Comparison of ENCODE assay signal across 19 mouse cellular contexts in genomic region chr11:32358399-32358798, GRCm38 (mm10). TPM values are rescaled to one million over a fixed set of nuclear protein-coding genes. Genes with fewer than 3 reads are reported as not detected.
DNase-seq lines count a peak whose midpoint lies in the region; ATAC-seq and TF ChIP-seq lines count a peak whose summit lies in the region.
"Had no signal": no experiment of that assay in that cellular context is flagged by ENCODE, and none has a peak within 500 bp of the region (broad histone marks: within the 10 kb centered on the region; RNA-seq: fewer than 3 reads in every experiment).

No protein-coding gene starts in this region.

- 68% methylated on average over 6 of the region's 6 CpGs for WGBS in forebrain, embryonic 16.5 days
- 80% methylated on average over 6 of the region's 6 CpGs for WGBS in forebrain, embryonic 12.5 days
- 53% methylated on average over 6 of the region's 6 CpGs for WGBS in liver, postnatal 0 days (ENCODE audit: insufficient replicate concordance)
- 65% methylated on average over 6 of the region's 6 CpGs for WGBS in liver, embryonic 11.5 days

- H3K4me1 ChIP-seq in forebrain, embryonic 16.5 days (replicated peaks; ENCODE audit: control insufficient read depth, insufficient read depth, low read length), result peaks cover 20% of the 10 kb centered on the region
- peaks cover 16% of the 10 kb centered on the region for H3K4me1 ChIP-seq in forebrain, embryonic 12.5 days
- no peaks in the 10 kb centered on the region for H3K4me1 ChIP-seq in liver, postnatal 0 days (ENCODE audit: insufficient read depth)
- H3K4me1 ChIP-seq in liver, embryonic 11.5 days (replicated peaks; ENCODE audit: control insufficient read depth, insufficient read depth, low read length), result peaks cover 9% of the 10 kb centered on the region; the same call in 1 of the 2 replicates

- DNase-seq in liver, postnatal 0 days, result no peak
- DNase-seq in liver, embryonic 11.5 days (ENCODE audit: low spot score), result no peak
- DNase-seq in 3T3-L1 (ENCODE audit: low read depth, low spot score), result peak; percentile 60
- peak; percentile 61 for DNase-seq in lung, postnatal 36 days
- DNase-seq in left cerebral cortex, postnatal 36 days (ENCODE audit: low spot score in 2 of 2), result no peak
- DNase-seq in frontal cortex, postnatal 36 days (ENCODE audit: low spot score in 2 of 2), result no peak
- DNase-seq: B cell, adult 2 months; cerebellum, adult 9-11 months; kidney, adult 11 months; right cerebral cortex, postnatal 25 days had no signal

- no peak for ATAC-seq in forebrain, embryonic 16.5 days
- ATAC-seq in forebrain, embryonic 12.5 days (ENCODE audit: low FRiP score), result no peak
- ATAC-seq in liver, postnatal 0 days, result peak; percentile 27; the same call in 1 of the 2 replicates
- ATAC-seq in liver, embryonic 11.5 days (replicated peaks; ENCODE audit: low FRiP score), result no peak
- ATAC-seq: liver, embryonic 12.5 days had no signal

- no peak overlapping the region for H3K9ac ChIP-seq in forebrain, embryonic 16.5 days (replicated peaks; ENCODE audit: low read depth, low read length)
- no peak overlapping the region for H3K9ac ChIP-seq in forebrain, embryonic 12.5 days
- no peak overlapping the region for H3K9ac ChIP-seq in liver, postnatal 0 days (replicated peaks)
- no peak overlapping the region for H3K9ac ChIP-seq in liver, embryonic 11.5 days (ENCODE audit: low read depth, low read length)
- H3K9ac ChIP-seq: embryonic facial prominence, embryonic 12.5 days; liver, embryonic 12.5 days; midbrain, embryonic 15.5 days; neural tube, embryonic 15.5 days had no signal

- no peaks in the 10 kb centered on the region for H3K36me3 ChIP-seq in forebrain, embryonic 16.5 days (ENCODE audit: control insufficient read depth, insufficient read depth)
- peaks cover 15% of the 10 kb centered on the region for H3K36me3 ChIP-seq in forebrain, embryonic 12.5 days (replicated peaks)
- H3K36me3 ChIP-seq in liver, postnatal 0 days (replicated peaks; ENCODE audit: insufficient read depth, low read length), result no peaks in the 10 kb centered on the region
- H3K36me3 ChIP-seq in liver, embryonic 11.5 days (ENCODE audit: control insufficient read depth, insufficient read depth, low read length), result no peaks in the 10 kb centered on the region; the same call in 1 of the 2 replicates
- H3K36me3 ChIP-seq: liver, embryonic 12.5 days; midbrain, embryonic 15.5 days; neural tube, embryonic 15.5 days had no signal

- H3K27me3 ChIP-seq in forebrain, embryonic 16.5 days (replicated peaks; ENCODE audit: control insufficient read depth, insufficient read depth, low read length), result no peaks in the 10 kb centered on the region
- no peaks in the 10 kb centered on the region for H3K27me3 ChIP-seq in forebrain, embryonic 12.5 days
- H3K27me3 ChIP-seq in liver, postnatal 0 days (ENCODE audit: insufficient read depth, low read length), result no peaks in the 10 kb centered on the region
- no peaks in the 10 kb centered on the region for H3K27me3 ChIP-seq in liver, embryonic 11.5 days (replicated peaks; ENCODE audit: control insufficient read depth, insufficient read depth, low read length)
- H3K27me3 ChIP-seq: embryonic facial prominence, embryonic 12.5 days; liver, embryonic 12.5 days; midbrain, embryonic 15.5 days; neural tube, embryonic 15.5 days had no signal

- peak overlapping the region; percentile 10; the same call in 1 of the 2 replicates for H3K27ac ChIP-seq in forebrain, embryonic 16.5 days (ENCODE audit: low read length)
- no peak overlapping the region for H3K27ac ChIP-seq in forebrain, embryonic 12.5 days
- H3K27ac ChIP-seq in liver, postnatal 0 days (ENCODE audit: low read depth), result no peak overlapping the region
- no peak overlapping the region for H3K27ac ChIP-seq in liver, embryonic 11.5 days (ENCODE audit: low read depth, low read length)
- H3K27ac ChIP-seq: embryonic facial prominence, embryonic 12.5 days; liver, embryonic 12.5 days; midbrain, embryonic 15.5 days; neural tube, embryonic 15.5 days had no signal

- 0 out of 2 replicates have a peak, but pooled peaks have one; percentile 25 for TF ChIP-seq EP300 in liver, postnatal 0 days (IDR thresholded peaks at IDR 0.05; ENCODE audit: low read depth)

- TF ChIP-seq CTCF in liver, postnatal 0 days (IDR thresholded peaks at IDR 0.05; ENCODE audit: low read depth), result no peak

- H3K4me3 ChIP-seq in forebrain, embryonic 16.5 days (replicated peaks; ENCODE audit: low read length), result no peak overlapping the region
- no peak overlapping the region for H3K4me3 ChIP-seq in forebrain, embryonic 12.5 days (replicated peaks)
- H3K4me3 ChIP-seq in liver, postnatal 0 days (ENCODE audit: low read depth, low read length), result no peak overlapping the region
- no peak overlapping the region for H3K4me3 ChIP-seq in liver, embryonic 11.5 days (ENCODE audit: low read depth, low read length)
- H3K4me3 ChIP-seq: embryonic facial prominence, embryonic 12.5 days; liver, embryonic 12.5 days; midbrain, embryonic 15.5 days; neural tube, embryonic 15.5 days had no signal

- no peak overlapping the region for H3K4me2 ChIP-seq in forebrain, embryonic 16.5 days (ENCODE audit: low read length)
- H3K4me2 ChIP-seq in forebrain, embryonic 12.5 days, result no peak overlapping the region
- no peak overlapping the region for H3K4me2 ChIP-seq in liver, postnatal 0 days (ENCODE audit: low read depth, low read length)
- H3K4me2 ChIP-seq in liver, embryonic 11.5 days, result no peak overlapping the region
- H3K4me2 ChIP-seq: embryonic facial prominence, embryonic 12.5 days; liver, embryonic 12.5 days; midbrain, embryonic 15.5 days; neural tube, embryonic 15.5 days had no signal

- intact Hi-C loops in left cerebral cortex, postnatal 36 days (cut with DNase I), result no loop called here

- H3K9me3 ChIP-seq in forebrain, embryonic 16.5 days (ENCODE audit: control insufficient read depth, low read length), result no peaks in the 10 kb centered on the region
- no peaks in the 10 kb centered on the region for H3K9me3 ChIP-seq in forebrain, embryonic 12.5 days
- H3K9me3 ChIP-seq in liver, postnatal 0 days (ENCODE audit: low read length), result no peaks in the 10 kb centered on the region
- H3K9me3 ChIP-seq in liver, embryonic 11.5 days (ENCODE audit: control insufficient read depth, low read length), result no peaks in the 10 kb centered on the region
- H3K9me3 ChIP-seq: embryonic facial prominence, embryonic 12.5 days; liver, embryonic 12.5 days; midbrain, embryonic 15.5 days; neural tube, embryonic 15.5 days had no signal

RNA-seq across cellular contexts. Expression of gene Sh3pxd2b, which starts 10.8 kb away (rescaled TPM):
- 16.2 and 22.4 TPM in 2 replicates for polyA plus RNA-seq in forebrain, embryonic 16.5 days (2015; fragmentation: Nextera tagmentation; extraction: Ambion mirVana)
- 25.2 and 26.0 TPM in 2 replicates for polyA plus RNA-seq in forebrain, embryonic 12.5 days (2016; fragmentation: Nextera tagmentation; extraction: Ambion mirVana)
- 0.49 and 0.79 TPM in 2 replicates for polyA plus RNA-seq in liver, postnatal 0 days (2015; fragmentation: Nextera tagmentation; extraction: Ambion mirVana)
- 7.4 and 8.2 TPM in 2 replicates for polyA plus RNA-seq in liver, embryonic 11.5 days (2014; fragmentation: Nextera tagmentation; extraction: Ambion mirVana)
- total RNA-seq in left cerebral cortex, postnatal 36 days (2021), result 10 to 100 TPM; 10.8 to 13.3 TPM

RNA-seq across cellular contexts. Expression of gene Hbq1a, which starts 58.5 kb away (rescaled TPM):
- polyA plus RNA-seq in forebrain, embryonic 16.5 days (2015; fragmentation: Nextera tagmentation; extraction: Ambion mirVana), result 1.3 and 1.9 TPM in 2 replicates
- polyA plus RNA-seq in forebrain, embryonic 12.5 days (2016; fragmentation: Nextera tagmentation; extraction: Ambion mirVana), result 0.73 TPM in 1 of 2 replicates, not detected in the other
- 3.0 and 4.4 TPM in 2 replicates for polyA plus RNA-seq in liver, postnatal 0 days (2015; fragmentation: Nextera tagmentation; extraction: Ambion mirVana)
- 0.47 and 0.92 TPM in 2 replicates for polyA plus RNA-seq in liver, embryonic 11.5 days (2014; fragmentation: Nextera tagmentation; extraction: Ambion mirVana)
- 1 to 10 TPM in 1 of 2 experiments, under 1 TPM in 1; 0.72 to 1.0 TPM for total RNA-seq in left cerebral cortex, postnatal 36 days (2021)
- total RNA-seq: gastrocnemius, adult 8-10 months had no signal
- polyA plus RNA-seq: embryonic facial prominence, embryonic 12.5 days; hindbrain, embryonic 11.5 days; large intestine, adult 2 months had no signal

Comparison
In these comparisons a context has a peak if more than half of its experiments do, and no peak if none do; other contexts are left out.
1. DNase-seq: peak in 3T3-L1 (single experiment) and lung, postnatal 36 days (single experiment); none in liver, postnatal 0 days (single experiment), liver, embryonic 11.5 days (single experiment), left cerebral cortex, postnatal 36 days (0 of 2) and frontal cortex, postnatal 36 days (0 of 2).